Mouse (Mus musculus) testis, adult 2 months (tissue): ENCODE results near the gene E130116L18Rik. TPM values are rescaled to one million over a fixed set of nuclear protein-coding genes. Genes with fewer than 3 reads are reported as not detected.
"Not testable (repeated sequence)": the region's sequence is repeated elsewhere in the genome, so short reads cannot be mapped to it uniquely, and the experiment has no call there.

Source experiments
- H3K27ac ChIP-seq: fragments of 200-500 bp; 2 replicates; pipeline ENCODE4 v1.5.1; 2012; ENCODE audit warnings: low read depth, low read length; ENCODE audit not compliant: control insufficient read depth, insufficient read depth
- H3K27me3 ChIP-seq: fragments of 200-500 bp; 2 replicates; pipeline ENCODE4 v1.6.1; 2012; ENCODE audit warnings: mild to moderate bottlenecking, low read length, moderate library complexity; ENCODE audit not compliant: control insufficient read depth, insufficient read depth
- H3K36me3 ChIP-seq: fragments of 200-500 bp; 2 replicates; pipeline ENCODE4 v1.6.1; 2012; ENCODE audit warnings: mild to moderate bottlenecking, low read length; ENCODE audit not compliant: control insufficient read depth, insufficient read depth
- H3K4me1 ChIP-seq: fragments of 200-500 bp; 2 replicates; pipeline ENCODE4 v1.6.1; 2012; ENCODE audit warnings: low read length; ENCODE audit not compliant: control insufficient read depth, insufficient read depth
- H3K4me3 ChIP-seq: fragments of 200-500 bp; 2 replicates; pipeline ENCODE4 v1.5.1; 2012; ENCODE audit warnings: low read depth, mild to moderate bottlenecking, low read length, moderate library complexity, mixed read lengths; ENCODE audit not compliant: control insufficient read depth
- CTCF ChIP-seq: fragments of 200-500 bp; IDR thresholded peaks from 2 replicates; pipeline ENCODE4 v1.5.1; 2012; ENCODE audit warnings: low read depth, mild to moderate bottlenecking, inconsistent platforms, low read length, moderate library complexity; ENCODE audit not compliant: control insufficient read depth, insufficient read depth, insufficient replicate concordance
- POLR2A ChIP-seq: fragments of 200-500 bp; IDR thresholded peaks from 2 replicates; pipeline ENCODE4 v1.6.1; 2012; ENCODE audit warnings: low read depth, mild to moderate bottlenecking, inconsistent platforms, low read length, moderate library complexity; ENCODE audit not compliant: control insufficient read depth
- polyA plus RNA-seq: library from polyadenylated mRNA; depleted of rRNA; stranded (reverse); fragments of >200 nt; gene quantifications from 2 replicates; pipeline ENCODE4 v1.2.3, GENCODE M21; 2012; rRNA removed

Gene E130116L18Rik
- polyA plus RNA-seq, 1 experiment: not detected

DNA sequence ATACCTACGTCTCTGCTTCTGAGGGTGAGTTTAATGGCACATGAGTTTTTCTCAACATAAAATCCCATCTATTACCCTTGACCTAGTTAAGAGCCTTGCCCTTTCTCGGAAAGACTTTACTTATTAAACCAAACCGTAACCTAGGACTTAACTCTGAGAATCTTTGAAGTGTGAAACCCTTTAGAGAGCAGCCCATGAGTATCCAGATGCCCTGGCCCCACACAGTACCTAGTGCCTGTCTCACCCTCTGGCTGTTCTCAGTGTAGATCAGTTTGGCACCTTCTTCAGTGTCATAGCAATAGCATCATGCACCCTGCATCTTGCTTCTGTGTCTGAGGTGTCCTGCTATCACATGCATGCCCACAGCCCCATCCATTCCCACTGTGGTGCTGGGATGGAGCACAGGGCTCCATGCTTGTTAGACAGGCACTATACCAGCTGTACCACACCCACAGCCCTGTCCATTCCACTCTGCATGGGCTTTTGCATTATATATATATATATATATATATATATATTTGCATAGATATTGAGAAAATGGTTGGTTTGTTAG is 42.9 kb downstream of the E130116L18Rik start:
- no peaks in the 10 kb centered on the region for H3K36me3 ChIP-seq
- H3K27me3 ChIP-seq: no peaks in the 10 kb centered on the region
- peak overlapping the region; percentile 23; the same call in 1 of the 2 replicates for H3K4me3 ChIP-seq
- no peak overlapping the region for H3K27ac ChIP-seq
- no peaks in the 10 kb centered on the region for H3K4me1 ChIP-seq
- no peak for TF ChIP-seq POLR2A
- no peak for TF ChIP-seq CTCF

DNA sequence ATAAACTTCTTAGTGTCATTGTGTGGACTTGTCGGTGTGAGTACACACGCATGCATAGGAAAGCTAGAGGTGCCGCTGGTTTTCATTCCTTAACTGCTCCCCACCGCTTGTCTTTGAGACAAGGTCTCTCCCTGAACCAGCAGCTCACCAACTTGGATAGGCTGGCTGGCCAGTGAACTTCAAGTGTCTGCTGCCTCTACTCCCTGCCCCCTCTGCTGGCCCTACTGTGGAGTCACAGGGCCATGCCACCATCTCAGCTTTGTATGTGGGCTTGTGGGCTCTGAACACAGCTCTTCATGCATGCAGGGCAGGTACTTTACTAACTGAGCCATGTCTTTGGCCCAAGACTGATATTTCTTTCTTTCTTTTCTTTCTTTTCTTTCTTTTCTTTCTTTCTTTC is 43.7 kb downstream of the E130116L18Rik start:
- Histone ChIP-seq H3K4me3 (no peak overlapping the region; the same call in 1 of the 2 replicates), H3K36me3 (no peaks in the 10 kb centered on the region), H3K27ac (no peak overlapping the region), H3K4me1 (no peaks in the 10 kb centered on the region), H3K27me3 (no peaks in the 10 kb centered on the region)
- TF ChIP-seq CTCF: no peak
- TF ChIP-seq POLR2A: no peak

DNA sequence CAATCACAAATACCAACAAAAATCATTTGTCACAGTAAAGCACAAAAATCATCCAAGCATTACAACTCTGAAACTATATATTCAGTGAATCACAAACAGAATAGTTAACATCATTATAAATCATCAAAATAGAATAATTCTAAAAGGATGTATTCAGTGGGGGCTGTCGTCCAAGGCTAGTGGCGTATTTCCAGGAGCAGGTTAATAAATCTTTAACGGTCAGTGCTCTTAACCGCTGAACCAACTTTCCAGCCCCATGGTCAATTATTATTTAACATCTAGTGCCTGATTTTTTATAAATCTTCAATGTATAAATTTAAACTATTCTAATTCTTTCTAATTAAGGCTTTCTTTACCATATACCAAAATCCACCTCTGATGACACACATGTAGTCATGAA is 44.4 kb downstream of the E130116L18Rik start:
- H3K4me3 ChIP-seq, H3K36me3 ChIP-seq, H3K27me3 ChIP-seq, H3K4me1 ChIP-seq, H3K27ac ChIP-seq: not testable (repeated sequence)

DNA sequence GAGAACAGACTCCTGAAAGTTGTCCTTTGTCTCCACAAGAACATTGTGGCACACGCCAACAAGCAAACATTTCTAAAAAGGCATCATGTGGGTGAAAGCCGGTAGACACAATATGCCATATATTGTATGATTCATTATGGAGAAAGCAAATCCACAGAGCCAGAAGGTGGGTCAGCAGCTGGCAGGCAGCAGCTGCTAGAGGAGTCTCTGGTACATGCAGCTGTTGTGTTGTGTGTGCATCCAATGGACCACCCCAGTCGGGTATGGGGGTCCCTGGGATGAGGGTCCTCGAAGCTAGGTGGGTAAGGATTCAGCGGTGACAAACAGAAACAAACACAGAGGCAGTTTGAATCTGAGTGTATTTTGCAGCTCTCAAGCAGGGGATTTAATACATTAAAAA is 45.0 kb downstream of the E130116L18Rik start:
- not testable (repeated sequence) for H3K36me3 ChIP-seq, H3K27ac ChIP-seq, H3K4me1 ChIP-seq, H3K27me3 ChIP-seq, H3K4me3 ChIP-seq

Other genes starting within 250 kb of the E130116L18Rik start
- gene Prkag2, start 122.5 kb downstream of the E130116L18Rik start, polyA plus RNA-seq: 133 and 149 TPM in 2 replicates
- 139 and 181 TPM in 2 replicates for gene Galntl5, start 41.7 kb downstream of the E130116L18Rik start, polyA plus RNA-seq
- gene Galnt11, start 1.2 kb downstream of the E130116L18Rik start, polyA plus RNA-seq: 5.2 and 5.8 TPM in 2 replicates